Mouse (Mus musculus) neutrophil, adult 5-6 weeks (primary cell): ENCODE measurements around the gene Celsr1. TPM values are rescaled to one million over a fixed set of nuclear protein-coding genes. Genes with fewer than 3 reads are reported as not detected.

Experiments
- ATAC-seq: fragments of 151-379, 151-347 bp; 2 replicates; pipeline ENCODE4 v1.8.0; 2017; ENCODE audit warnings: mild to moderate bottlenecking, moderate TSS enrichment; ENCODE audit not compliant: insufficient number of reproducible peaks, poor library complexity, low FRiP score, severe bottlenecking; ENCODE audit errors: extremely low read depth
- total RNA-seq: library from RNA; stranded (forward); fragments of 200-1000 nt; gene quantifications from 2 replicates; pipeline ENCODE4 v1.2.3, GENCODE M21; 2017

The Celsr1 gene
- total RNA-seq, result 1.4 and 3.1 TPM in 2 replicates

GRCm38 (mm10) chr15:86033191-86033841, at the start of gene Celsr1:
Gene Celsr1, minus strand, starts transcription at chr15:86033777.
- no peak for ATAC-seq

GRCm38 (mm10) chr15:86083261-86083741, 49.7 kb upstream of the Celsr1 start:
- no peak for ATAC-seq

GRCm38 (mm10) chr15:86082551-86082961, 49.0 kb upstream of the Celsr1 start:
- ATAC-seq, result no peak

- ATAC-seq, result no peak
Measured at GRCm38 (mm10) chr15:86081654-86082053, 48.1 kb upstream of the Celsr1 start.

- ATAC-seq, result no peak
Measured at GRCm38 (mm10) chr15:86080408-86080807, 46.8 kb upstream of the Celsr1 start.

GRCm38 (mm10) chr15:86079876-86080275, 46.3 kb upstream of the Celsr1 start:
- no peak for ATAC-seq

GRCm38 (mm10) chr15:86079467-86079866, 45.9 kb upstream of the Celsr1 start:
- no peak for ATAC-seq

GRCm38 (mm10) chr15:86078481-86079216, 45.1 kb upstream of the Celsr1 start:
- ATAC-seq, result no peak

GRCm38 (mm10) chr15:86077934-86078333, 44.4 kb upstream of the Celsr1 start:
- no peak for ATAC-seq

- ATAC-seq, result no peak
Measured at GRCm38 (mm10) chr15:86076378-86076777, 42.8 kb upstream of the Celsr1 start.

GRCm38 (mm10) chr15:86076048-86076315, 42.4 kb upstream of the Celsr1 start:
- no peak for ATAC-seq

GRCm38 (mm10) chr15:86075305-86076047, 41.9 kb upstream of the Celsr1 start:
- no peak for ATAC-seq

- no peak for ATAC-seq
Measured at GRCm38 (mm10) chr15:86074171-86074937, 40.8 kb upstream of the Celsr1 start.

GRCm38 (mm10) chr15:86071166-86071565, 37.6 kb upstream of the Celsr1 start:
- ATAC-seq, result no peak

- ATAC-seq, result no peak
Measured at GRCm38 (mm10) chr15:86070368-86070767, 36.8 kb upstream of the Celsr1 start.

- ATAC-seq, result peak; percentile 51
Measured at GRCm38 (mm10) chr15:86069011-86069791, 35.6 kb upstream of the Celsr1 start.

GRCm38 (mm10) chr15:86067941-86068495, 34.4 kb upstream of the Celsr1 start:
- no peak for ATAC-seq

- peak; percentile 79 for ATAC-seq
Measured at GRCm38 (mm10) chr15:86067581-86067910, 34.0 kb upstream of the Celsr1 start.
